Mouse (Mus musculus) MEL (cell line): ENCODE results near the gene Ddx52. TPM values are rescaled to one million over a fixed set of nuclear protein-coding genes. Genes with fewer than 3 reads are reported as not detected.
A peak's percentile ranks its signal among the peaks of the same experiment; 100 is the strongest.

Experiments used
- DNase-seq: peaks from one replicate; pipeline ENCODE4 v3.0.0; 2011; ENCODE audit warnings: low read depth, low spot score
- H3K27ac ChIP-seq: 2 replicates; pipeline ENCODE4 v1.5.1; 2012; ENCODE audit warnings: low read depth, mild to moderate bottlenecking, control low read depth, low read length, moderate library complexity; ENCODE audit not compliant: control insufficient read depth
- H3K27me3 ChIP-seq, 2 experiments: fragments of 150-350 bp in 1 of 2; sonication (generic) in 1 of 2; 2 replicates each; pipeline ENCODE4 v1.6.1; 2012; ENCODE audit warnings: low read length in 2 of 2, mild to moderate bottlenecking in 2 of 2, improper control_type of control experiment in 1 of 2, moderate library complexity in 1 of 2; ENCODE audit not compliant: insufficient read depth in 2 of 2, control insufficient read depth in 1 of 2
- H3K36me3 ChIP-seq, 2 experiments: 2 replicates each; pipeline ENCODE4 v1.6.1; 2012 to 2014; ENCODE audit warnings: low read length in 2 of 2, improper control_type of control experiment in 1 of 2, inconsistent platforms in 1 of 2, mild to moderate bottlenecking in 1 of 2; ENCODE audit not compliant: insufficient read depth in 2 of 2, control insufficient read depth in 1 of 2
- H3K4me1 ChIP-seq, 2 experiments: fragments of 150-350 bp in 1 of 2; sonication (generic) in 1 of 2; 2 replicates each; pipeline ENCODE4 v1.6.1; 2012; ENCODE audit warnings: low read length in 2 of 2, improper control_type of control experiment in 1 of 2, mild to moderate bottlenecking in 1 of 2; ENCODE audit not compliant: insufficient read depth in 2 of 2, control insufficient read depth in 1 of 2
- H3K4me3 ChIP-seq, 2 experiments: fragments of 150-350 bp in 1 of 2; sonication (generic) in 1 of 2; 2 replicates each; pipeline ENCODE4 v1.5.1; 2012; ENCODE audit warnings: low read depth in 2 of 2, low read length in 2 of 2, mild to moderate bottlenecking in 2 of 2, moderate library complexity in 2 of 2, control low read depth in 1 of 2, improper control_type of control experiment in 1 of 2; ENCODE audit not compliant: control insufficient read depth in 1 of 2, insufficient read depth in 1 of 2
- H3K79me2 ChIP-seq: 2 replicates; pipeline ENCODE4 v1.6.1; 2012; ENCODE audit warnings: mild to moderate bottlenecking, low read length, moderate library complexity; ENCODE audit not compliant: control insufficient read depth, poor library complexity, insufficient read depth
- H3K9ac ChIP-seq: 2 replicates; pipeline ENCODE4 v1.6.1; 2012; ENCODE audit warnings: low read depth, mild to moderate bottlenecking, control low read depth, low read length, moderate library complexity; ENCODE audit not compliant: control insufficient read depth, poor library complexity, severe bottlenecking
- H3K9me3 ChIP-seq: fragments of 150-350 bp; sonication (generic); replicated peaks from 2 replicates; pipeline ENCODE4 v1.6.1; 2012; ENCODE audit warnings: mild to moderate bottlenecking, low read length, improper control_type of control experiment, moderate library complexity; ENCODE audit not compliant: insufficient read depth
- CTCF ChIP-seq, 3 experiments: IDR thresholded peaks in 2 of 3; conservative IDR thresholded peaks in 1 of 3; 2 replicates each; pipeline ENCODE4 v1.5.1; 2011 to 2012; ENCODE audit warnings: low read length in 3 of 3, low read depth in 2 of 3, mild to moderate bottlenecking in 2 of 3, improper control_type of control experiment in 1 of 3, inconsistent platforms in 1 of 3, mixed read lengths in 1 of 3, moderate library complexity in 1 of 3; ENCODE audit not compliant: control insufficient read depth in 1 of 3, insufficient read depth in 1 of 3, poor library complexity in 1 of 3, severe bottlenecking in 1 of 3
- EP300 ChIP-seq, 2 experiments: IDR thresholded peaks; 2 replicates each; pipeline ENCODE4 v1.6.1; 2011; ENCODE audit warnings: improper control_type of control experiment in 2 of 2, low read length in 2 of 2, low read depth in 1 of 2, mild to moderate bottlenecking in 1 of 2
- GABPA ChIP-seq: IDR thresholded peaks from 2 replicates; pipeline ENCODE4 v1.6.1; 2012; ENCODE audit warnings: low read depth, mild to moderate bottlenecking, inconsistent platforms, low read length, improper control_type of control experiment, moderate library complexity
- GATA1 ChIP-seq: IDR thresholded peaks from 2 replicates; pipeline ENCODE4 v1.6.1; 2011; ENCODE audit warnings: low read depth, low read length, improper control_type of control experiment
- HCFC1 ChIP-seq: IDR thresholded peaks from 2 replicates; pipeline ENCODE4 v1.6.1; 2012; ENCODE audit warnings: low read depth, mild to moderate bottlenecking, inconsistent platforms, low read length, improper control_type of control experiment, moderate library complexity
- MAFK ChIP-seq: IDR thresholded peaks from 2 replicates; pipeline ENCODE4 v1.6.1; 2011; ENCODE audit warnings: low read depth, mild to moderate bottlenecking, low read length, improper control_type of control experiment, borderline replicate concordance
- MAX ChIP-seq: IDR thresholded peaks from 2 replicates; pipeline ENCODE4 v1.6.1; 2011; ENCODE audit warnings: low read length, improper control_type of control experiment
- POLR2A ChIP-seq, 2 experiments: IDR thresholded peaks; 2 replicates each; pipeline ENCODE4 v1.6.1; 2011 to 2012; ENCODE audit warnings: low read length in 2 of 2, mild to moderate bottlenecking in 2 of 2, control low read depth in 1 of 2, improper control_type of control experiment in 1 of 2, low read depth in 1 of 2, moderate library complexity in 1 of 2; ENCODE audit not compliant: control insufficient read depth in 1 of 2, insufficient read depth in 1 of 2, poor library complexity in 1 of 2
- POLR2AphosphoS2 ChIP-seq: IDR thresholded peaks from 2 replicates; pipeline ENCODE4 v1.6.1; 2011; ENCODE audit warnings: low read length, improper control_type of control experiment
- SMC3 ChIP-seq: IDR thresholded peaks from 2 replicates; pipeline ENCODE4 v1.6.1; 2011; ENCODE audit warnings: low read depth, low read length, improper control_type of control experiment
- USF1 ChIP-seq: IDR thresholded peaks from 2 replicates; pipeline ENCODE4 v1.6.1; 2014; ENCODE audit warnings: low read depth, mild to moderate bottlenecking, inconsistent platforms, low read length, improper control_type of control experiment, moderate library complexity
- ZC3H11A ChIP-seq: IDR thresholded peaks from 2 replicates; pipeline ENCODE4 v1.6.1; 2012; ENCODE audit warnings: low read depth, mild to moderate bottlenecking, inconsistent platforms, low read length, improper control_type of control experiment
- ZKSCAN1 ChIP-seq: IDR thresholded peaks from 2 replicates; pipeline ENCODE4 v1.6.1; 2012; ENCODE audit warnings: low read depth, mild to moderate bottlenecking, inconsistent platforms, low read length, improper control_type of control experiment, moderate library complexity
- ZNF384 ChIP-seq: IDR thresholded peaks from 2 replicates; pipeline ENCODE4 v1.6.1; 2012; ENCODE audit warnings: low read depth, mild to moderate bottlenecking, inconsistent platforms, low read length, improper control_type of control experiment
- polyA plus RNA-seq, 2 experiments: library from polyadenylated mRNA; stranded (reverse) in 1 of 2; unstranded in 1 of 2; fragments of >175 nt in 1 of 2; fragments of >200 nt in 1 of 2; gene quantifications; 2 replicates each; pipeline versions ENCODE4 v1.2.1 to v1.2.4; 2012; ENCODE audit warnings: low replicate concordance in 2 of 2, low read depth in 1 of 2; ENCODE audit not compliant: insufficient read length in 2 of 2, insufficient read depth in 1 of 2, missing spikeins in 1 of 2
- total RNA-seq: library from RNA; depleted of rRNA; stranded (reverse); fragments of 300-350 nt; gene quantifications from 2 replicates; pipeline ENCODE4 v1.2.3, GENCODE M21; 2012

Gene Ddx52
- total and polyA plus RNA-seq, 3 experiments: 48.2 to 58.6 TPM; not detected in 1

DNA sequence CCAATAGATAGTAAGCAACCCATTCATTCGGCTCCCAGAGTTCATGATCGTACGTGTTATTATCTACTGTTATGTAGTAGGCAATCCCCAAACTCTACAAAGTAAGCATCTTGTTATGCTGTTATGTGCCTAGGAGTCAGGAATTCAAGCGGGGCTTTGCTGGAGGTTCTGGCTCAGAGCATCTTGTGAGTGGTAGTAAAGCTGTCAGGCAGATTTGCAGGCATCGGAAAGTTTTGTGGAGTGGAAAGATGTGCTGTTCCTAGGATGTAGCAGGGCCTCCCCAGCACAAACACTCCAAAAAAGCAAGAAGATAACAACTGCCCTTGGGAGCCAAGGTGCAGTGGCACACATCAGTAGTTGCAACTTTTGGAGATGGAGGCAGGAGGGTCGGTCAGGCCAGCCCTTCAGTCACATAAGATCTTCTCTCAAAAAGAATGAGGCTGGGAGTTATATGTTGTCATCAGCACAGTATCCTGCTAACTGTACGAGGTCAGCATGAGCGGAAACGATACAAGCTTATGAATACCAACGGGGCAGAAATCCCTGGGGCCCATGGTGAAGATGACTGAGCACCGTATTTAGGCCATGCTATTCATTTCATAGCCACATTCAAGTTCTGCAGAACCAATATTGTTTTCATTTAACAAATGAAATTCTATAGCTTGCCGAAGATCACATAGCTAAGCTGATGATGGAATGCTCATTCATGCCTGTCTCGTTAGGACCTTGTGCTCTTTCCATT is 34.5 kb downstream of the Ddx52 start:
- H3K9me3 ChIP-seq: no peaks in the 10 kb centered on the region
- H3K4me1 ChIP-seq: peaks cover 0 to 10% of the 10 kb centered on the region in 2 experiments
- H3K79me2 ChIP-seq: no peaks in the 10 kb centered on the region
- TF ChIP-seq MAFK (no peak), ZKSCAN1 (no peak), USF1 (no peak), ZC3H11A (no peak), POLR2AphosphoS2 (no peak), SMC3 (no peak), CTCF (IDR thresholded peaks at IDR 0.05 in 2 of 3, conservative IDR thresholded peaks at IDR 0.05 in 1 of 3; ENCODE audit: control insufficient read depth in 1 of 3, insufficient read depth in 1 of 3, low read depth in 2 of 3, low read length in 3 of 3, poor library complexity in 1 of 3, severe bottlenecking in 1 of 3) (no peak), EP300 (IDR thresholded peaks at IDR 0.05; ENCODE audit: low read depth in 1 of 2, low read length in 2 of 2) (no peak), POLR2A (IDR thresholded peaks at IDR 0.05; ENCODE audit: control insufficient read depth in 1 of 2, insufficient read depth in 1 of 2, low read depth in 1 of 2, low read length in 2 of 2, poor library complexity in 1 of 2) (no peak), HCFC1 (no peak)
- DNase-seq: no peak
- no peak overlapping the region for H3K9ac ChIP-seq
- no peak overlapping the region for H3K27ac ChIP-seq
- no peaks in the 10 kb centered on the region for H3K27me3 ChIP-seq
- peaks cover 10 to 26% of the 10 kb centered on the region in 2 experiments for H3K36me3 ChIP-seq
- no peak overlapping the region for H3K4me3 ChIP-seq

DNA sequence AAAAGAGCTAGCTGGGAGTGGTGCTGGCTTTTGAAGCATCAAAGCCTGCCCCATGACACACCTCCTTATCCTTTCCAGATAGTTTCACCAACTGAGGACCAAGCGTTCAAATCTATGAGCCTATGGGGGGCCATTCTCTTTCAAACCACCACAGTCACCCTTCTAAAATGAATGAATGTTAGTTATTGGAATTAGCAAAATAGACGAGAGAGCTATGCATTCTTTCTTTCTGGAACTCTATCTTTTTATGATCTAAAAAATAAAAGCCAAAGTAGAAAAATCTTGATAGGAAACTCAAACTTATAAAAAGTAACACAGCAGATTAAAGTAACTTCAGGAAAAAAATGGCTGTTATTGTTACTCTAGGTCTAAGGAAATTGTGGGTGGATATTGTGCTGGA is 35.9 kb downstream of the Ddx52 start:
- DNase-seq: no peak
- Histone ChIP-seq H3K9ac (no peak overlapping the region), H3K36me3 (peaks cover 10 to 30% of the 10 kb centered on the region in 2 experiments), H3K9me3 (no peaks in the 10 kb centered on the region)
- no peak for TF ChIP-seq GABPA
- TF ChIP-seq ZNF384: peak; percentile 63
- TF ChIP-seq, all 39 proteins: peak for 1
- Histone ChIP-seq H3K27me3 (no peaks in the 10 kb centered on the region), H3K4me1 (peaks cover 0 to 10% of the 10 kb centered on the region in 2 experiments), H3K4me3 (no peak overlapping the region), H3K27ac (no peak overlapping the region), H3K79me2 (no peaks in the 10 kb centered on the region)

DNA sequence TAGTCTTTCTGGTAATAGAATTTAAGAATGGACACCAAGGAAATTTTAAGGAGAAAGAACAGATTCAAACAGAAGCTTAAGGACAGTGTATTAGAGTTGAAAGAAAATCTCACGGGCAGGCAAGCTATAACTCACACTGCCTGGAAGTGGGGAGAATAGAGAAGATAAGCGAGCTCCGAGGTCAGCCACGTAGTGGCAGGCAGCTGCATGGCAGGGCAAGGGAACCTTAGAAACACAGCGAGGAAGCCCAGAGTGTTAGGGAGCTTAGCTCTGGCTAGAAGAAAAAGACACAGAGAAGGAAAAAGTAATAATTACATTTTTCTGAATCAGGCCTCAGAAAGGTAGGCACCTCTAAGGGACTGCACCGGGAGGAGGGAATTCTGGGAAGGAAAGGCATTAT is 38.1 kb downstream of the Ddx52 start:
- TF ChIP-seq CTCF (IDR thresholded peaks at IDR 0.05 in 2 of 3, conservative IDR thresholded peaks at IDR 0.05 in 1 of 3; ENCODE audit: control insufficient read depth in 1 of 3, insufficient read depth in 1 of 3, low read depth in 2 of 3, low read length in 3 of 3, poor library complexity in 1 of 3, severe bottlenecking in 1 of 3): no peak
- no peak for TF ChIP-seq ZC3H11A
- TF ChIP-seq GATA1: no peak
- TF ChIP-seq MAX: no peak
- no peak overlapping the region for H3K9ac ChIP-seq
- H3K9me3 ChIP-seq: no peaks in the 10 kb centered on the region
- peaks cover 7 to 37% of the 10 kb centered on the region in 2 experiments for H3K36me3 ChIP-seq
- DNase-seq: no peak
- H3K4me3 ChIP-seq: no peak overlapping the region
- no peak overlapping the region for H3K27ac ChIP-seq
- H3K27me3 ChIP-seq: no peaks in the 10 kb centered on the region
- H3K4me1 ChIP-seq: peaks cover 0 to 6% of the 10 kb centered on the region in 2 experiments
- no peaks in the 10 kb centered on the region for H3K79me2 ChIP-seq
